Mouse (Mus musculus): Measurements from ENCODE around the gene Ddit4l.
"Not testable (repeated sequence)": the region's sequence is repeated elsewhere in the genome, so short reads cannot be mapped to it uniquely, and the experiment has no call there.

The Ddit4l gene

GRCm38 (mm10) chr3:137621312-137621711, at the start of gene Ddit4l:
Gene Ddit4l (plus strand): TSS chr3:137621612.
- not testable (repeated sequence) for ATAC-seq (ENCODE audit: insufficient number of reproducible peaks, low FRiP score, low TSS enrichment)

DNA sequence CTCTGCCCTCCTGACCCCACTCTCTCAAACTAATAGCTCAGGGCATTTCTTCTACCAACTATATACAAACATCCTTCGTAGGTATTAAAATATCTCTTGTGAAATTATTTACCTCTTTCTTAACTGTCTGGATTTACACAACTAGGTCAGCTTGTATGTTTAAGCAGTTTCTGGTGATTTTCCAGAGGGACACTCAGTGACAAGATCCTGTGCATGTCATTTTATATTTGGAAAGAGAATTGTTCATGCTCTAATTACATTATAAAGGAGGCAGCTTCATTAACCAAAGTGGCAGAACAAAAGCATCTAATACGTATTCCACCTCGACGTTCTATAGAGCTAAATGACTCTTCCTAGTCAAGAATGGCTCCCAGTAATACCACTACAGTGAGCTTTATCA, 45.3 kb upstream of the Ddit4l start:
- ATAC-seq (ENCODE audit: insufficient number of reproducible peaks, low FRiP score, low TSS enrichment), result no peak

- ATAC-seq (ENCODE audit: insufficient number of reproducible peaks, low FRiP score, low TSS enrichment), result no peak
These were observed 34.9 kb upstream of the Ddit4l start for GRCm38 (mm10) chr3:137586376-137586969.

- no peak for ATAC-seq (ENCODE audit: insufficient number of reproducible peaks, low FRiP score, low TSS enrichment)
These were observed 31.6 kb upstream of the Ddit4l start for GRCm38 (mm10) chr3:137589811-137590210.

- no peak for ATAC-seq (ENCODE audit: insufficient number of reproducible peaks, low FRiP score, low TSS enrichment)
These were observed 27.0 kb upstream of the Ddit4l start for GRCm38 (mm10) chr3:137594332-137594905.

- ATAC-seq (ENCODE audit: insufficient number of reproducible peaks, low FRiP score, low TSS enrichment), result no peak
These were observed 12.4 kb upstream of the Ddit4l start for GRCm38 (mm10) chr3:137608918-137609435.

DNA sequence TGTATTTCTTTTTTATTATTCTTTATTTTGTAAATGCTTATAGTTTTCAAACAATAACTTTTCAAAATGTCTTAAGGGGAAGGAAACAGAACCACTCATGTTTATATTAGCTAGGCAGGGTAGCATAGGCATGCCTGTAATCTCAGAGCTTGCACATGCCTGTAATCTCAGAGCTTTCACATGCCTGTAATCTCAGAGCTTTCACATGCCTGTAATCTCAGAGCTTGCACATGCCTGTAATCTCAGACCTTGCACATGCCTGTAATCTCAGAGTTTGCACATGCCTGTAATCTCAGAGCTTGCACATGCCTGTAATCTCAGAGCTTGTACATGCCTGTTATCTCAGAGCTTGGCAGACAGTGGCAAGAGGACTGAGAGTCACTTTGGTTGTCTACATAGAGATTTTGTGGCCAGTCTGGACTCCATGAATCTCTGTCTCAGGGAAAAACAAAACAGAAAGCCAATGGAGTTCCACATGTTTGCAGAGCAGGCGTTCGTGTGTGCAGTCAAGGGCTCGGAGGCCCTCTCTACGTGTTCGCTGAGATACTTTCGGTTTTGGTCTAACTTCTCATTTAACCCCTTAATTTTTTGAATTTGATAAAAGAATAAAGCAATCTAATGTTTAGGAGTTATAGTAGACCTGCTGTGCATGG, 10.8 kb upstream of the Ddit4l start:
- ATAC-seq (ENCODE audit: insufficient number of reproducible peaks, low FRiP score, low TSS enrichment), result no peak

- no peak for ATAC-seq (ENCODE audit: insufficient number of reproducible peaks, low FRiP score, low TSS enrichment)
These were observed 10.1 kb upstream of the Ddit4l start for GRCm38 (mm10) chr3:137611110-137611857.

- no peak for ATAC-seq (ENCODE audit: insufficient number of reproducible peaks, low FRiP score, low TSS enrichment)
These were observed 9.4 kb upstream of the Ddit4l start for GRCm38 (mm10) chr3:137611981-137612380.

- ATAC-seq (ENCODE audit: insufficient number of reproducible peaks, low FRiP score, low TSS enrichment), result no peak
These were observed 872 bp upstream of the Ddit4l start for GRCm38 (mm10) chr3:137620540-137620939.

DNA sequence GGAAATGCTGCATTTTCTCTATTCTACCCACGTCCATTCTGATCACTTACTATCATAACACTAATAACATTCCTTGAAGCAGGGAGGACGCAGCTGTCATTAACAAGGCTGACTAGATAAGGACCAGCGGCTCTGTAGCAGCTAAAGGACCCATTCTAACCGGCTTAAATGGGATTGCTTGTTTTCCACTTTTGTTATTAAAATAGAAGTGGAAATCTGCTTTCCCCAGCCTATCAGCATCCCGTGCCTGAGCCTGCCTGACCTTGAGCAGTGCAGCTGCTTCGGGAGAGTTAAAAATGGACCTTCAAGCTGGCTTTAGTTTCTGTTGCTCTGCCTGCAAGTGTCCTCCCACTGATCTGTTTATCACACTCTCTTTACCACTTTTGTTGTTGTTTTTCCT, 679 bp downstream of the Ddit4l start:
- ATAC-seq (ENCODE audit: insufficient number of reproducible peaks, low FRiP score, low TSS enrichment), result no peak

GRCm38 (mm10) chr3:137622895-137623580, 1.6 kb downstream of the Ddit4l start:
- 0 out of 2 replicates have a peak, but pooled peaks have one; percentile 12 for ATAC-seq (ENCODE audit: insufficient number of reproducible peaks, low FRiP score, low TSS enrichment)

- ATAC-seq (ENCODE audit: insufficient number of reproducible peaks, low FRiP score, low TSS enrichment), result peak; percentile 65; the same call in 1 of the 2 replicates
These were observed 2.4 kb downstream of the Ddit4l start for GRCm38 (mm10) chr3:137623581-137624362.

DNA sequence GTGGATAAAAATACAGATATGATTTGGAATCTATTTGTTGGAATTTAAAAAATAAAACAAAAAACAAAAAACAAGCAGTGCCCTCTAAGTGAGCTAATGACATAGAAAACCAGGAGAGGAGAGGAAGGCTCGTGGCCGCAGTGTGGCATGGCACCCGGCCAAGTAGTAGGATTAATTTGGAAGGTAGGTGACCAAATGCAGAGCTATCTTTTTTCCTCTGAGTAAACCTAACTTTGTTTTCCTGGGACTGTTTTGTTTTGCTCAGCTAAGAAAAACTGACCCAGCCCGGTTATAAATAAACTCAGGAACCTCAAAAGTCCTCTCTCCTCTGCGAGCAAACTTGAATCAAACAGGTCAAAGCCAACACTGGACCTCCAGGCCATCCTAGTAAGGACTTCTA, 3.6 kb downstream of the Ddit4l start:
- no peak for ATAC-seq (ENCODE audit: insufficient number of reproducible peaks, low FRiP score, low TSS enrichment)

DNA sequence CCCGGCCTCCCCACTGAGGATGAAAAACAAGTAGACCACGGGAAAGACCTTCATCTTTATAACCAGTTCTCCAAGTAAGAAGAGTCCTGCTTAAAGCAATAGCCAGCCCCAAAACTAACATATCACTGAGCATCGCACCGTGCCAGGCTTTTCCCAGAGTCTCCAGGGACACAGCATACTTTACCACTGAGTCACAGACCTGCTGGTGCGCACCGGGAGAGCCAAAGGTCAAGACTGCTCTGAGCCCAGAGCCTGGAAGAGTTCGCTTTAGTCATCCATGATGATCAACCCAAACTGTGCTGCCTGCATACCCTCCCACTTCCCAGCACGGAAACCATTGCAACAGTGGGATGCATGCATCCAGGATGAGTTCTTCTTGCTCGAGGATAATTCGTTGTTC, 12.3 kb downstream of the Ddit4l start:
- no peak for ATAC-seq (ENCODE audit: insufficient number of reproducible peaks, low FRiP score, low TSS enrichment)

DNA sequence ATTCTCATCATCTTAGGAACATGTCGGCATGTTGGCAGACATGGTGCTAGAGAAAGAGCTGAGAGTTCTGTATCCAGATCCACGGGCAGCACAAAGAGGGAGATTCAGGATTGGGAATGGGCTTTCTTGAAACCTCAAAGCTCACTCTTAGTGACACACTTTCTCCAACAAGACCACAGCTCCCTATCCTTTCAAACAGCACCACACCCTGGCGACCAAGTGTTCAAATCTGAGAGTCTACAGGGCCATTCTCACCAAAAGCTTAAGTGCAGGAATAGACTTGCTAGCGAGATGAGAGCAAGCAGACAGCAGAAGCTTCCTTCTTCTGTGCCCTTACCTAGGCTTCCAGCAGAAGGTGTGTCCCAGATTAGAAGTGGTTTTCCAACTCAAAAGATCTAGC, 15.2 kb downstream of the Ddit4l start:
- no peak for ATAC-seq (ENCODE audit: insufficient number of reproducible peaks, low FRiP score, low TSS enrichment)

- no peak for ATAC-seq (ENCODE audit: insufficient number of reproducible peaks, low FRiP score, low TSS enrichment)
These were observed 19.8 kb downstream of the Ddit4l start for GRCm38 (mm10) chr3:137641238-137641637.

DNA sequence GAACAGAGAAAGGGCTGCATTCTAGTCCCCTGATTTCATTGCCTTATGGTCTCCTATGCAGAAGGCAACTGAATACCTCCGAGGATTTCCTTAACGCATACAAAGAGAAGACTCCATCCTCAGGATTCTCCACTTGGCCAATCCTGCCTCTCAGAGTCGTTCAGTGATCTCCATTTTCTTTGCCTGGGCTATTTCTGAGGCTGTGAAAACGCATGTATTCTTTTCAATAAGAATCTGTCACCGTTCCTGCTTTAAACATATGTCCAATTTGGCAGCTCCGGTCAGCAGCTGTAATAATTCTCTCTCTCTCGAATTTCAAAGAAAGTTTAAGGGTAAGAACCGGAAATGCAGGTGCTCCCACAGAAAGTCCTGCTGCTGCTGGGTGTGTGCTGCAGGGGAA, 20.7 kb downstream of the Ddit4l start:
- ATAC-seq (ENCODE audit: insufficient number of reproducible peaks, low FRiP score, low TSS enrichment), result no peak

DNA sequence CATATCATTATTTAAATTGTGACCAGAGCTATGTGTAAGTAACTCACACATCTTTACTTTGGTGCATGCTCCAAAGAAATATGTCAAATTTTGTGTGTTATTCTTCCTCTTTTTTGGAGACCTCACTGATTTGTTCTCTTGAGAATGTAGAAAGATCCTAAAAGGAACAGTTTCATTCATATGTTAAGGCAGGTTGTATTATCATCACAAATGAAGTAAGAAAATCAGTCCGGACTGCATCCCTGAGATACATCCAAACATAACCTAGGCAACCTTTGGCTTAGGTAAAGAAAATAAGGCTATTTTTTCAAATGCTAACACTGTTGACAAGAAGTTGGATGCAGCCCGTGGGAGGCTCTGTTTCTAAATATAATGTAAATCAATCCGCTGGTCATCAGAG, 21.2 kb downstream of the Ddit4l start:
- no peak for ATAC-seq (ENCODE audit: insufficient number of reproducible peaks, low FRiP score, low TSS enrichment)

- ATAC-seq (ENCODE audit: insufficient number of reproducible peaks, low FRiP score, low TSS enrichment), result no peak
These were observed 22.7 kb downstream of the Ddit4l start for GRCm38 (mm10) chr3:137644081-137644480.
